Mouse (Mus musculus) liver, adult 2 months (tissue): ENCODE results near the gene Pla2g10. TPM values are rescaled to one million over a fixed set of nuclear protein-coding genes. Genes with fewer than 3 reads are reported as not detected.
"Not testable (repeated sequence)": the region's sequence is repeated elsewhere in the genome, so short reads cannot be mapped to it uniquely, and the experiment has no call there.

Experiments used
- DNase-seq: peaks from one replicate; pipeline ENCODE4 v3.0.0-alpha.2; 2011; ENCODE audit warnings: low read depth, low spot score; ENCODE audit errors: extremely low read depth
- H3K27ac ChIP-seq: fragments of 200-500 bp; replicated peaks from 2 replicates; pipeline ENCODE4 v1.5.1; 2012; ENCODE audit warnings: low read depth, mild to moderate bottlenecking, control low read depth, inconsistent platforms, low read length; ENCODE audit not compliant: insufficient read depth
- H3K27me3 ChIP-seq: fragments of 200-500 bp; 2 replicates; pipeline ENCODE4 v1.6.1; 2012; ENCODE audit warnings: mild to moderate bottlenecking, moderate library complexity, low read length, inconsistent platforms; ENCODE audit not compliant: control insufficient read depth, insufficient read depth
- H3K36me3 ChIP-seq: fragments of 200-500 bp; 2 replicates; pipeline ENCODE4 v1.6.1; 2012; ENCODE audit warnings: low read length, inconsistent platforms; ENCODE audit not compliant: control insufficient read depth, insufficient read depth
- H3K4me1 ChIP-seq: fragments of 200-500 bp; 2 replicates; pipeline ENCODE4 v1.6.1; 2011; ENCODE audit warnings: low read length; ENCODE audit not compliant: control insufficient read depth, insufficient read depth
- H3K4me3 ChIP-seq: fragments of 200-500 bp; 2 replicates; pipeline ENCODE4 v1.5.1; 2011; ENCODE audit warnings: low read depth, mild to moderate bottlenecking, control low read depth, low read length, moderate library complexity; ENCODE audit not compliant: insufficient read depth
- H3K79me2 ChIP-seq: fragments of 200-500 bp; 2 replicates; pipeline ENCODE4 v1.6.1; 2012; ENCODE audit warnings: inconsistent platforms, mild to moderate bottlenecking, low read length, moderate library complexity; ENCODE audit not compliant: control insufficient read depth, insufficient read depth
- H3K9ac ChIP-seq: fragments of 200-500 bp; 2 replicates; pipeline ENCODE4 v1.6.1; 2012; ENCODE audit warnings: low read depth, mild to moderate bottlenecking, control low read depth, inconsistent platforms, low read length
- CTCF ChIP-seq: fragments of 200-500 bp; IDR thresholded peaks from 2 replicates; pipeline ENCODE4 v1.5.1; 2011; ENCODE audit warnings: low read depth, low read length, control low read depth
- POLR2A ChIP-seq: fragments of 200-500 bp; IDR thresholded peaks from 2 replicates; pipeline ENCODE4 v1.6.1; 2011; ENCODE audit warnings: low read length, control low read depth; ENCODE audit not compliant: insufficient read depth; ENCODE audit errors: extremely low read depth
- WGBS: fragments of 180-500 bp; shearing (Covaris S2); methylation state at CpG from one replicate; pipeline ENCODE4 v1.1.7; 2018; 5-methylcytosine and 5-hydroxymethylcytosine counted together
- polyA plus RNA-seq: library from polyadenylated mRNA; depleted of rRNA; stranded (reverse); fragments of >200 nt; gene quantifications from 2 replicates; pipeline ENCODE4 v1.2.3, GENCODE M21; 2012
- total RNA-seq: library from RNA; depleted of rRNA; stranded (reverse); fragments of >200 nt; gene quantifications from 2 replicates; pipeline ENCODE4 v1.2.3, GENCODE M21; 2014

The Pla2g10 gene
- total and polyA plus RNA-seq, 2 experiments, result not detected

- WGBS, result 79% methylated on average over 3 of the region's 3 CpGs
- Histone ChIP-seq H3K4me3 (no peak overlapping the region), H3K27me3 (no peaks in the 10 kb centered on the region), H3K4me1 (peaks cover 4% of the 10 kb centered on the region; the same call in 1 of the 2 replicates), H3K9ac (no peak overlapping the region), H3K79me2 (no peaks in the 10 kb centered on the region), H3K36me3 (no peaks in the 10 kb centered on the region), H3K27ac (no peak overlapping the region)
- TF ChIP-seq CTCF (no peak), POLR2A (no peak)
- DNase-seq, result no peak
Observed at GRCm38 (mm10) chr16:13764519-13764918, 33.7 kb upstream of the Pla2g10 start.

GRCm38 (mm10) chr16:13762807-13763206, 32.0 kb upstream of the Pla2g10 start:
- not testable (repeated sequence) for H3K36me3 ChIP-seq, H3K9ac ChIP-seq, H3K4me1 ChIP-seq, H3K27me3 ChIP-seq, H3K79me2 ChIP-seq, H3K4me3 ChIP-seq, H3K27ac ChIP-seq, DNase-seq
- WGBS, result 84% methylated on average over 1 of the region's 1 CpGs

- DNase-seq, result no peak
- no peak for TF ChIP-seq CTCF
- TF ChIP-seq POLR2A, result no peak
- WGBS, result 100% methylated on average over 2 of the region's 2 CpGs
Observed at GRCm38 (mm10) chr16:13757823-13758222, 27.0 kb upstream of the Pla2g10 start.

GRCm38 (mm10) chr16:13754400-13755190, 23.8 kb upstream of the Pla2g10 start:
- H3K9ac ChIP-seq, result peak overlapping the region; percentile 50
- TF ChIP-seq CTCF (no peak), POLR2A (0 out of 2 replicates have a peak, but pooled peaks have one; percentile 14)

More at GRCm38 (mm10) chr16:13757823-13758222, 27.0 kb upstream of the Pla2g10 start:
- Histone ChIP-seq H3K27ac (no peak overlapping the region), H3K9ac (no peak overlapping the region), H3K4me3 (no peak overlapping the region), H3K27me3 (no peaks in the 10 kb centered on the region), H3K4me1 (peaks cover 3% of the 10 kb centered on the region), H3K36me3 (no peaks in the 10 kb centered on the region), H3K79me2 (no peaks in the 10 kb centered on the region)

GRCm38 (mm10) chr16:13753986-13754385, 23.2 kb upstream of the Pla2g10 start:
- no peak for DNase-seq
- 60% methylated on average over 8 of the region's 8 CpGs for WGBS
- Histone ChIP-seq H3K4me1 (peaks cover 3% of the 10 kb centered on the region), H3K27me3 (no peaks in the 10 kb centered on the region), H3K36me3 (no peaks in the 10 kb centered on the region), H3K27ac (no peak overlapping the region), H3K9ac (no peak overlapping the region), H3K4me3 (no peak overlapping the region; the same call in 1 of the 2 replicates), H3K79me2 (no peaks in the 10 kb centered on the region)
- TF ChIP-seq POLR2A (no peak), CTCF (no peak)

More at GRCm38 (mm10) chr16:13754400-13755190, 23.8 kb upstream of the Pla2g10 start:
- WGBS, result 1% methylated on average over 65 of the region's 65 CpGs
- H3K27ac ChIP-seq, result no peak overlapping the region
- peaks cover 3% of the 10 kb centered on the region for H3K4me1 ChIP-seq
- DNase-seq, result peak; percentile 81
- H3K4me3 ChIP-seq, result peak overlapping the region; percentile 78
- no peaks in the 10 kb centered on the region for H3K79me2 ChIP-seq
- H3K36me3 ChIP-seq, result no peaks in the 10 kb centered on the region
- H3K27me3 ChIP-seq, result no peaks in the 10 kb centered on the region

GRCm38 (mm10) chr16:13750626-13751025, 19.8 kb upstream of the Pla2g10 start:
- no peak overlapping the region for H3K27ac ChIP-seq
- TF ChIP-seq CTCF, result no peak
- no peak for TF ChIP-seq POLR2A
- peaks cover 3% of the 10 kb centered on the region for H3K4me1 ChIP-seq
- no peaks in the 10 kb centered on the region for H3K27me3 ChIP-seq
- no peaks in the 10 kb centered on the region for H3K36me3 ChIP-seq
- no peaks in the 10 kb centered on the region for H3K79me2 ChIP-seq
- 84% methylated on average over 9 of the region's 13 CpGs for WGBS
- DNase-seq, result no peak
- no peak overlapping the region for H3K9ac ChIP-seq
- H3K4me3 ChIP-seq, result no peak overlapping the region
